Mouse (Mus musculus) urinary bladder, postnatal 25 days (tissue): ENCODE results near the gene A030005L19Rik.
"Not testable (repeated sequence)": the region's sequence is repeated elsewhere in the genome, so short reads cannot be mapped to it uniquely, and the experiment has no call there.

Experiments used
- DNase-seq: peaks from one replicate; pipeline ENCODE4 v3.0.0; 2022; ENCODE audit warnings: low spot score

The A030005L19Rik gene

DNA sequence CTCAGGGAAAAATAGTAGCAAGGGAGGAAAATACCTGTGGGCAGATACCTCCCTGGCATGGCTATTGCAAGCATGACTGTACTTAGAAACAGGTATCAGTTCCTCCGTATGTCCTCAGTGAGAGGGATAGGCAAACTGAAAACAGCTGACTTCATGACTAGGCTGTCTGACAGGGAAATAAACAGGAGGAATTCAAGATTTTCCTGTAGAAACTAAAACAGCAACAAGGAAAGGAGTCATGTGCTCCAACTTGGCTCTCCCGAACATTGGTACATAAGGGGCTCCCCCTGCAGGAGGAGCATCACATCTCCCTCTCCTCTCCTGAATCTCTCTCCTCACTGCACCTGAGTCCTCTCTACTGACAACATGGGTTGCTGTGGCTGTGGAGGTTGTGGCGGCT, at the start of gene A030005L19Rik:
Gene A030005L19Rik (plus strand): TSS at position 301 of the 400 bp plus-strand sequence.
- DNase-seq = no peak

DNA sequence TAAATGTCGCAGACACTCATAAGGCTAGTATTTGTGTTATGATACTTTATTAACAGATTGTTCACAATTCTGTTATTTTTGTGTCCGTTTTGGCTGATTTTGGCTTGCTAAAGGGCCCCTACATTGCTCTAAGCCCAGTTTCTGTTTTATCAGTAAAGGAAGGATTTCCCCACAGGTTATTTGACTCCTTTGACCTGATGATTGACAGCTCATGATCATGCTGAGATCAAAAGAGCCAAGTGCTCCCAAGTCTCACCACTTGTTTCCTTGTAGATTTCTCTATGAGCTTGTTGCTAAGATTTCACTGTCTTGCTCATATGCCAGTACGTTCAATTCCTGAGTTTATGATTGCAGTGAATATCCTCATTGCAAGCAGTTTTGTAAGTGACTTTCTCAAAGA, 42.9 kb upstream of the A030005L19Rik start:
- no peak for DNase-seq

DNA sequence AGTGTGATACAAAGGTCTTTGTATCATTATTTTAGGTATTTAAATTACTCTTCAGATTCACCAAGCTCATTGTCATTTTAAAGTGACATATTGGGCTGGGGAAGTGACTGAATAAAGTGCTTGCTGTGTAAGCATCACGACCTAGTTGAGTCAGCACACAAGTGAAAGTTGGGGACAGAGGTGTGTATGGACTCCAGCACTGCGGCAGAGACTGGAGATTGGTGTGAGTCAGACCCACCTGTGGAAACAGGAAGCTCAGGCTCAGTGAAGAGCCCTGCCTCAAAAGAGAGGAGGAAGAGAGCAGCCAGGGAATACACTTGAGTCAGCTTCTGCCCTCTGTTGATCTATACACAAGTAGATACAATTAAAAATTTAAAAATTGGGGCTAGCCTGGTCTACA, 34.0 kb upstream of the A030005L19Rik start:
- no peak for DNase-seq

DNA sequence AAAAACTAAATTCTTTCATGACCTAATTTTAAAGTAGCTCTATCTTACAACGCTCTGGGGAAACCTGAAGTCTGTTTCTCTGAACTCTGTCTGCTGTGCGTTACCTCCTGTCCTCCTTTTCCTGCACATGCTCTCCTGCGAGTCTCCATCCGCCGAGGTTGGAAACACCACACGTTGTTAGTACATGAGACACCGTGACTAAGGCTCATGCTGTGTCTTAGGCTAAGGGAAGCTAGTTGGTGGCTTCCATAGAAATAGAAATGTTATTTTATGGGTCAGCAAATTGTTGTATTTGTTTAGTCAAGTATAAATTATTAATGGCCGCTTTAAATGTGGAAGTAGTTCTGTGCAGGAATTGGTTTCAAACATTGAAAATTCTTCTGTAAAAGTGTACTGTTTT, 32.9 kb upstream of the A030005L19Rik start:
- DNase-seq = no peak

GRCm38 (mm10) chr1:82893269-82893668, 19.9 kb upstream of the A030005L19Rik start:
- no peak for DNase-seq

GRCm38 (mm10) chr1:82900567-82900966, 12.6 kb upstream of the A030005L19Rik start:
- no peak for DNase-seq

GRCm38 (mm10) chr1:82901201-82901600, 11.9 kb upstream of the A030005L19Rik start:
- no peak for DNase-seq

GRCm38 (mm10) chr1:82905886-82906285, 7.2 kb upstream of the A030005L19Rik start:
- no peak for DNase-seq

- not testable (repeated sequence) for DNase-seq
Observed at GRCm38 (mm10) chr1:82913434-82913833, 309 bp downstream of the A030005L19Rik start.

DNA sequence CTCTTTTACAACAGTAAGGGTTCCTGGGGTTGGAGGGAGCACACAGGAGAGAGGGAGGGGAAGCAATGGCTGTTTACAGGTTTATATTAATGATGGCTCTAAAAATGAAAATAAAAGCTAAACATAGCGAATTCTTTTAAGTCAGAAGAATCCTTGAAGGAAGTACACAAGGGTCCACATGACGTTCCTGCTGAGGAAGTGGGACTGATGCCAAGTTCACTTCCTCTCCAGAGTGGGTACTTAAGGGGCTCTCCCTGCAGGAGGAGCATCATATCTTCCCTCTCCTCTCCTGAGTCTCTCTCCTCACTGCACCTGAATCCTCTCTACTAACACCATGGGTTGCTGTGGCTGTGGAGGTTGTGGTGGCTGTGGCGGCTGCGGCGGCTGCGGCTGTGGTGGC, 11.5 kb downstream of the A030005L19Rik start, which contains the start of gene A030014E15Rik:
Gene A030014E15Rik (plus strand): TSS at position 268 of the 400 bp plus-strand sequence.
- DNase-seq = no peak

- DNase-seq = not testable (repeated sequence)
Observed at GRCm38 (mm10) chr1:82930558-82930957, 17.4 kb downstream of the A030005L19Rik start.

DNA sequence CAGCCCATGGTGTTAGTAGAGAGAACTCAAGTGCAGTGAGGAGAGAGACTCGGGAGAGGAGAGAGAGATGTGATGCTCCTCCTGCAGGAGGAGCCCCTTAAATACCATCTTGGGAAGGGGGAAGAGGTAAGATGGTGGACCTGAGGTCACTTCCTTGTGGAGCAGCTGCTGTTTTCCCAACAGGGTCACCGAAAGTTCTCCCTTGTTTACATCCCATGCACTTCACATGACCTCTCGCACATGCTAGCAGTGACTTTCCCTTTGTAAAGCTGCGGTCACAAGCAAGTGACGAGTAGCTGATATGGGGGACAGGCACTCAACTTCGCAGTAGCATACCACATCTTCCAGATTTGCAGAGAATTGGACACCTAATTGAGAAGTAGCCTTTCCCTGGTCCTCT, 18.2 kb downstream of the A030005L19Rik start, which contains the start of gene Gm6217:
Gene Gm6217 (minus strand): TSS at position 74 of the 400 bp plus-strand sequence.
- DNase-seq = not testable (repeated sequence)

- DNase-seq = no peak
Observed at GRCm38 (mm10) chr1:82938666-82939065, 25.5 kb downstream of the A030005L19Rik start.

GRCm38 (mm10) chr1:82942505-82942904, 29.4 kb downstream of the A030005L19Rik start:
- not testable (repeated sequence) for DNase-seq

DNA sequence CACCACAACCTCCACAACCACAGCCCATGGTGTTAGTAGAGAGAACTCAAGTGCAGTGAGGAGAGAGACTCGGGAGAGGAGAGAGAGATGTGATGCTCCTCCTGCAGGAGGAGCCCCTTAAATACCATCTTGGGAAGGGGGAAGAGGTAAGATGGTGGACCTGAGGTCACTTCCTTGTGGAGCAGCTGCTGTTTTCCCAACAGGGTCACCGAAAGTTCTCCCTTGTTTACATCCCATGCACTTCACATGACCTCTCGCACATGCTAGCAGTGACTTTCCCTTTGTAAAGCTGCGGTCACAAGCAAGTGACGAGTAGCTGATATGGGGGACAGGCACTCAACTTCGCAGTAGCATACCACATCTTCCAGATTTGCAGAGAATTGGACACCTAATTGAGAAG, 30.2 kb downstream of the A030005L19Rik start, which contains the start of gene A030003K21Rik:
Gene A030003K21Rik (minus strand): TSS at position 94 of the 400 bp plus-strand sequence.
- DNase-seq = not testable (repeated sequence)

- DNase-seq = not testable (repeated sequence)
Observed at GRCm38 (mm10) chr1:82946029-82946428, 32.9 kb downstream of the A030005L19Rik start.

DNA sequence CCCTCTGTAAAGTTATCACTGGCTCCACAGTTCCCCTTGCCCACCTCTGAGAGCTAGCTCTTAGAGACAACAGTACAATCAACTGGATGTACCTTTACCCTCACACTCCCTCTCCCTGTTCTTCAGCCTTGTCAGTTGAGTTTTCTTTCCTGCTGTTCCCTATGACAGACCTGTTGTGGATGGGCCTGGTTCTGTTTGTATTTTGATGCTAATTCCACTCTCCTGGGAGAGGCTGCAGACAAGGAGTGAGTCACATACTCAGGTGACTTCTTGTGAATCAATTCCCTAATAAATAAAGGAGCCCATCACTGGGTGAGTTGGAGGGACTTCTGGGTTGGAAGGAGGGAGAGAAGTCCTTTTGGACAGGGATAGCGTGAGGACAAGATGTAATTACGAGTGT, 35.5 kb downstream of the A030005L19Rik start:
- DNase-seq = no peak

DNA sequence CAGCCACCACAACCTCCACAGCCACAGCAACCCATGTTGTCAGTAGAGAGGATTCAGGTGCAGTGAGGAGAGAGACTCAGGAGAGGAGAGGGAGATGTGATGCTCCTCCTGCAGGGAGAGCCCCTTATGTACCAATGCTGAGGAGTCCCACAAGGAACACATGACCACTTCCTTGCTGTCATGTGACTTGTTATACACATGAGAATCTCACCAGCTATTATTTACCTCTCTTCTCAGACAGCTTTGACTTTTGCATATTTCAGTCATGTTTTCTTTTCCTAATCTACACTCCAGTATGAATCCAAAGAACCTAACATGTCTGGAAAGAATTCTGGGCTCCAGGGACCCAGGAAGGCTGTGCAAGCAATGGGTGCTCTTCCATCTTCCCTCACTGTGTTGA, 42.8 kb downstream of the A030005L19Rik start, which contains the start of gene Gm7544:
Gene Gm7544 (minus strand): TSS at position 101 of the 400 bp plus-strand sequence.
- not testable (repeated sequence) for DNase-seq

DNA sequence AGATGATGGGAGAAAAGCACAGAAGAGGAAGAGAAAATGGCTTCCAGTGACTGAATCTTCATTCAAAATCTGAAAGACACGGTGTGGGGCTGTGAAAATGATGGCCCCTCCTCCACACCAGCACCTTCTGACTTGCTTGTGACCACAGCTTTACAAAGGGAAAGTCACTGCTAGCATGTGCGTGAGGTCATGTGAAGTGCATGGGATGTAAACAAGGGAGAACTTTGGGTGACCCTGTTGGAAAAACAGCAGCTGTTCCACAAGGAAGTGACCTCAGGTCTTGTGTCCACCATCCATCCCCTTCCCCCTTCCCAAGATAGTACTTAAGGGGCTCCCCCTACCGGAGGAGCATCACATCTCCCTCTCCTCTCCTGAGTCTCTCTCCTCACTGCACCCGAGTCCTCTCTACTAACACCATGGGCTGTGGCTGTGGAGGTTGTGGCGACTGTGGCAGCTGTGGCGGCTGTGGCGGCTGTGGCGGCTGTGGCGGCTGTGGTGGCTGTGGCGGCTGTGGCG, 46.8 kb downstream of the A030005L19Rik start, which contains the start of gene Gm47955:
Gene Gm47955 (plus strand): TSS at position 417 of the 516 bp plus-strand sequence.
- DNase-seq = no peak
